Mouse (Mus musculus) frontal cortex, postnatal 14 days (tissue): Measurements from ENCODE around the gene Ptprm.

Source experiments
- DNase-seq, 2 experiments: peaks; one replicate each; pipeline ENCODE4 v3.0.0; 2022; ENCODE audit warnings: low spot score in 2 of 2

The Ptprm gene

DNA sequence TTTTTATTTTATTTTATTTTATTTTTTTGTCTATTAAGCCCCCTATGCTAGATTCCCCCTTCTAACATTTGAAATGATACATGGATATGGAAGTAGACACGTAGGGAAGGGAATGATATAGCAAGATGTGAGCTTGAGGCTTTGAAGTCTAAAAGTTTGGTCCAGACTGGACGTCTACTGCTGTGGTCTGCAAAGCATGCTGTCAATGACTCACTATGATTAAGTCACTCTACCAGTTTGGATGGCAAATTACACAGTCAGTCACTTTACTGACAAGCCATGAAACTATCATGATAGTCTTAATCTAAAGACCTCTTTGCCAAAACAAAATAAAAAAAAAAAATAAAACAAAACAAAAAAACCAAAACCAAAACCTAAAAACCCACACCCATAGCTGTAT lies 363.5 kb downstream of the Ptprm start:
- DNase-seq: no peak

DNA sequence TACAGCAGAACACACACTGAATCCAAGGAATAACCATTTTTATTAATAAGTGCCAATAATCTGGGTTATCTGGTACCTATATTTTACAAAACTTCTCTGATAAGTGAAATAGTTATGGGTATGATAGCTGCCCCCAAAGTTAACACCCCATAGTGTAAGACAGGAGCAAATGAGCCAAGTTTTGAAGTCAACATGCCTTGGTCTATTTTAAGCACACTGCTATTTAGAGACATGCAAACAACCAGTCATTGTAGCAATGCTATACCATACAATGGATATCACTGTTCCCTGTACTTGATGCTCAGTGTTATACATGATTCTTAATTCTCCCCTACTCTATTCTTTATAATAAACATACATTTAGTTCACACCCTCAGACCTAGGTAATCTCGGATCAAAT lies 366.2 kb downstream of the Ptprm start:
- no peak for DNase-seq

GRCm38 (mm10) chr17:66981649-66982048 lies 372.6 kb downstream of the Ptprm start:
- no peak for DNase-seq

GRCm38 (mm10) chr17:66979971-66980370 lies 374.3 kb downstream of the Ptprm start:
- no peak for DNase-seq

GRCm38 (mm10) chr17:66976490-66976889 lies 377.8 kb downstream of the Ptprm start:
- no peak for DNase-seq

DNA sequence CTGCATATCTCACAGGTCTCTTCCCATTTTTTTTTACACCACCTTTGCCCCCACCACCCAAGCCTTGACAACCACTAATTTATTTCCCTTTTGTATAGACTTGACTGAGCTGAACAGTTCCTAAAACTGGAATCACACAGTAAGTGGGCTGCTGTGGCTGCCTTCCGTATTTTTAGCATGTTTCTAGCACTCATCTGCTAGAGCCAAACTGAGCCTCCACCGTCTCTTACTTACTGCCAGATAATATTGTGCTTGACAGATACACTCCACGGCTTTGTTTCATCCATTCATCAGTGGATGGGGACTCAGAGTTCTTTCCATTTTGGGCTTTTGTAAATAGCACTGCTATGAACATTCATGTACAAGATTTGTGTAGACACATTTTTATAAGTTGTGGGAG lies 381.3 kb downstream of the Ptprm start:
- DNase-seq: peak; percentile 40 to 43

GRCm38 (mm10) chr17:66960986-66961385 lies 393.3 kb downstream of the Ptprm start:
- DNase-seq: no peak

DNA sequence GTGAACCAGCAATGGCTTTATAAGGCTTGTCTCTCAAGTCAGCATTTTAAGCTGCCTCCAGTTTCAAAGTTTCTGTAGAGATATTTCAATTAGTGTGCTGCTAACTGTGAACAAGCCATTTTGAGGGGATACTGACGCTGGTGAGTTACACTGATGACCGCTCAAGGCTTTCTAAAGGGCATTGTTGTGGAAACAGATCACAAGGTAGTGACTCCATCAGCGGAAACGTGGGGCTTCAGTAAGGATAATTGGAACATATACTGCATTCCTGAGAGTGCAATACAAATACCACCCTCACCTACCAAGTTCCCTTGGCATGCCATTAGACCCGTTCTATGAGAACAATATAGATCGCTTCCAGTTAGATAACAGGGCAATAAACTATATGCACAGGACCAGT lies 393.7 kb downstream of the Ptprm start:
- DNase-seq: no peak

DNA sequence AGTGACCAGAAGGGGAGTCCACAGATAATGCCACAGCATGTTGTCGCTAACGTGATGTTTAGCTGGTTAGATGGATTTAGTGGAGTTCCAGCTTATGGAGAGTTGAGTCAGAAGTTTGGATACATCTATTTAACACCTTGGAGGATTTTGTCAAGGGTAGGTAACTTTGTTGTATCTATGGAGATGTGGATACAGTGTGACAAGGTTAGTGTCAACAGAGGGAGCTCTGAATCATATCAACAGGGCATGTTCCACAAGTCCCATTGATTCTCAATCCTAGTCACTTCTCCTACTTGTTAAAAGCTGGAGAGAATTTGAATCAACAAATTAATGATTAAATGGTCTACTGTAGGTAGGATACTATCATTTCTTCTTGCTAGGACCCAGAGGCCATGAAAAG lies 394.4 kb downstream of the Ptprm start:
- DNase-seq: no peak

DNA sequence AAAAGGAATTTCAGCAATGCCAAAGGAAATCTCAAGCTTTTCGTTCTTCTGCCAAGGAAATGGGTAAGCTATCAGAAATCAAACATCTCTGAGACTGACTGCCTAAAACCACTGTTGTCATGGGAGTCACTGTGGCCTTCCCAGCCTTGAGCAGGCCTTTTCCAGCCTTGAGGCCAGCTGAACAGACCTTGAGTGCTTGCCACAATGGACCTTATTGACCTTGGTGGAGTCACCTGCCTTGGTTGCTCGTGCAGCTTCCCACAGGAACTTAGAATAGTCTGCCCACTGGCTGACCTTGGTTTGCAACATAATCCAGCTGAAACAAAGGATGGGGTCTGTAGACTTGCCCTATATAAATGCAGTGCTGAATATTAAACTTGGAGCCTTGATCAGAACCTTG lies 395.5 kb downstream of the Ptprm start:
- DNase-seq: no peak

DNA sequence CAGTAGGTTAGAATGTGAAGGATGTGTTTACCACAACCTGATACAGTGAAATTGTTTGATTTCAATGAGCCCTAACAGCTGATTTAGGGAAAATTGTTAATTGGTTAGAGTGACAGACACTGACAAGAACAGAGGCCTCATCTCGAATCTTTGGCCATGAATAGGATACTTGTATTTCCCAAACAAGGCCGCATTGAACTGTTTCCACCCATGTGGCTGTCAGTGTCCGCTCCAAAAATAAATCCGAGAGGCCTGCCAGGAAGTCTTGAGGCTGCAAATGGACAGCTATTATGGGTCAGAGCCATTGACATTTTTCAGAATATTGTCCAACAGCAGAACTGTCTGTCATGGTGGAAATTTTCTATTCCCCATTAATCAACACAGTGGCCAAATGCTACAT lies 409.8 kb downstream of the Ptprm start:
- no peak for DNase-seq

GRCm38 (mm10) chr17:66943539-66943938 lies 410.7 kb downstream of the Ptprm start:
- peak; percentile 10 to 14 for DNase-seq

DNA sequence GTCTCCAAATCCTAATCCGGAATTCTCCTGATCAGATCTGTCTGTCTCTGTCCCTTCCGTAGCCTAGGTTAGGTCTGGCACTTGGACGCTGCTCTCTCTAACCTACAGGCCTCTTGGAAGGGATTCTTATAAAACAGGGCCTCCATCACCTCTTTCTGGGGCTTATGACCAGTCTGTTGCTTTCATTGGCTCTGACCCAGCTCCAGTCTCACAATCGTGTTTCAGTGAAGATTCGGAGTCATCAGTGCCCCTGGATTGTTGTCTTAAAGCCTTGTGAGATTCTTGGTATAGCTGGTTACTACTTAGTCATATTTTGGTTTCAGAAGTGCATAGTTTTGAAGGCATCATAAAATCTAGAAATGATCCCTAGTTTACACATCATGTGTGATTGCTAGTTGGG lies 428.6 kb downstream of the Ptprm start:
- no peak for DNase-seq

- no peak for DNase-seq
Measured at GRCm38 (mm10) chr17:66914696-66915095, 439.6 kb downstream of the Ptprm start.

GRCm38 (mm10) chr17:66912533-66912932 lies 441.7 kb downstream of the Ptprm start:
- no peak for DNase-seq

DNA sequence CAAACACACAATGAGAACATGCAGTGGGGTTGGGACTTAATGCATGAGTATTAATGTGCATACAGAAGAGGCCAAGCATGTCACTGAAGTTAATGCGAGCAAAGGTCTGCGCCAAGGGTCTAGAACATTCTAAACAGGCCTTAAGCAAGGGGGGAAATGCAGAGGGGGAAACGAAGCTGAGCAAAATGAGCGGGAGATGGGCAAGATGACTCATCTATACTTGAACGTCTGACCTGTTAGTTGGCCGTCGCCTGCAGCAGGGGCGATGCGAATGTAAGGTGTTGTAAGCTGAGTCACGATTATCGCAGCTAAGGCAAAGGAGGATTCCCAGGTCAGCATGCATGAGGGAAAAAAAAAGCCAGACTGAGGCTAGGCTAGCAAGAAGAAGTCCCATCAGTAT lies 442.1 kb downstream of the Ptprm start:
- no peak for DNase-seq

GRCm38 (mm10) chr17:66909901-66910300 lies 444.4 kb downstream of the Ptprm start:
- no peak for DNase-seq

GRCm38 (mm10) chr17:66908921-66909320 lies 445.3 kb downstream of the Ptprm start:
- DNase-seq: no peak

DNA sequence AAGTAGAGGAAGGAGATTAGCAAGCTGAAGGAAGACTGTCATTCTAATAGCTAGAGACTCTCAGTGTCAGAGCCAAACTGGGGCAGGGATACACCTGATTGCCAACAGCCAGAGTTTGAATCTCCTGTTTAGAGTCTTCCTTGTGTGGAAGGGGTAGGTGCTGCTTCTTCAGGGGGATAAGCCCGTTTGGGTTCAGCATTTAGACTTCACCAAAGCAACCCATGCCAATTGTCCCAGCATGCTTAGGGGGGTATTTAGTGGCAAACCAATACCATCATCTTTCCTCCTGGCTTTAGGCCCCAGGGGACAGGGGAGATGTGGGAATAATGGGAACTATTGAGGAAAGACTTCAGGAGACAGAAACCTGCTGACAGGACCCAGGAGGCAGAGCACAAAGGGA lies 460.1 kb downstream of the Ptprm start:
- DNase-seq: no peak

GRCm38 (mm10) chr17:66891916-66892315 lies 462.3 kb downstream of the Ptprm start:
- no peak for DNase-seq

- DNase-seq: no peak
Measured at GRCm38 (mm10) chr17:66891067-66891862, 463.0 kb downstream of the Ptprm start.

DNA sequence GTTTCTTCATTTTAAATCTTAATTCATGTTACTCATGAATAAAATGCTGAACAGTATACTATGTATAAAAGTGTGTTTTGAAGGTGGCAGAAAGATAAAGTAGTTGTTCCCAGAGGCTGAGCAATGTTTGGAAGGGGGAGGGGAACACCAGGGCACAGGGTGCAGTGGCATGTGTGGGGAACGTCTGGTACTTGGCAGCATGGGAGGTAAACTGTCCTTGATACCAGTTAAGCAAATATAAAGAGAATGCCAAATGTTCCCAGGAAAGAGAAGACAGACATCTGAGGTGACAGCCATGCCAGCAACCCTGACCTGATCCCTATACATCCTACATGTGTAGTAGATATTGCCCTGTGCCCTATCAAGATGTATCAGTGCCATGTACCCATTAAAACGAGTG lies 472.0 kb downstream of the Ptprm start:
- no peak for DNase-seq

- DNase-seq: no peak
Measured at GRCm38 (mm10) chr17:66880969-66881701, 473.1 kb downstream of the Ptprm start.
